Mouse (Mus musculus) heart, adult 9 months (tissue): ENCODE results near the gene Gdi1.

Experiments used
- DNase-seq, 2 experiments: peaks; one replicate each; pipeline ENCODE4 v3.0.0; 2022; ENCODE audit warnings: low spot score in 2 of 2

Gdi1 gene

GRCm38 (mm10) chrX:74304867-74305700 lies at the start of gene Gdi1:
Gdi1 (plus strand) TSS chrX:74304998.
- DNase-seq, result peak; percentile 59 to 74

- no peak for DNase-seq
Measured at GRCm38 (mm10) chrX:74257746-74258145, 47.1 kb upstream of the Gdi1 start.

- DNase-seq, result no peak
Measured at GRCm38 (mm10) chrX:74269736-74270061, 35.1 kb upstream of the Gdi1 start.

- peak; percentile 93 to 95 for DNase-seq
Measured at GRCm38 (mm10) chrX:74270062-74270901, 34.5 kb upstream of the Gdi1 start, which contains the start of gene Rpl10. Rpl10 (plus strand) TSS chrX:74270812.

- peak; percentile 21 to 23 for DNase-seq
Measured at GRCm38 (mm10) chrX:74270902-74271551, 33.8 kb upstream of the Gdi1 start.

- DNase-seq, result no peak
Measured at GRCm38 (mm10) chrX:74273422-74274322, 31.1 kb upstream of the Gdi1 start.

- DNase-seq, result no peak
Measured at GRCm38 (mm10) chrX:74277916-74278315, 26.9 kb upstream of the Gdi1 start.

- no peak for DNase-seq
Measured at GRCm38 (mm10) chrX:74281041-74281731, 23.6 kb upstream of the Gdi1 start.

- DNase-seq, result peak; percentile 87 to 88
Measured at GRCm38 (mm10) chrX:74281732-74282394, 22.9 kb upstream of the Gdi1 start, which contains the start of the genes Taz and Dnase1l1. Taz (plus strand) TSS chrX:74281912. Dnase1l1 (minus strand) TSS chrX:74282337.

GRCm38 (mm10) chrX:74282395-74283091 lies 22.3 kb upstream of the Gdi1 start:
- DNase-seq, result peak; percentile 83 to 89

GRCm38 (mm10) chrX:74283092-74283437 lies 21.7 kb upstream of the Gdi1 start:
- DNase-seq, result no peak

GRCm38 (mm10) chrX:74293431-74293830 lies 11.4 kb upstream of the Gdi1 start:
- no peak for DNase-seq

- DNase-seq, result peak; percentile 94 to 96
Measured at GRCm38 (mm10) chrX:74296538-74297448, 8.0 kb upstream of the Gdi1 start, which contains the start of gene Atp6ap1. Atp6ap1 (plus strand) TSS chrX:74297097.

GRCm38 (mm10) chrX:74298348-74298747 lies 6.5 kb upstream of the Gdi1 start:
- no peak for DNase-seq

GRCm38 (mm10) chrX:74299721-74300120 lies 5.1 kb upstream of the Gdi1 start:
- DNase-seq, result no peak

GRCm38 (mm10) chrX:74312540-74313464 lies 8.0 kb downstream of the Gdi1 start, which contains the start of gene Fam50a:
Fam50a (plus strand) TSS chrX:74313033.
- DNase-seq, result peak; percentile 87 to 88

GRCm38 (mm10) chrX:74328725-74329161 lies 23.9 kb downstream of the Gdi1 start, which contains the start of gene Plxna3:
Plxna3 (plus strand) TSS chrX:74329066.
- DNase-seq, result peak; percentile 62 to 65
